ENCODE assay signal across 10 mouse cellular contexts in the genomic region with DNA sequence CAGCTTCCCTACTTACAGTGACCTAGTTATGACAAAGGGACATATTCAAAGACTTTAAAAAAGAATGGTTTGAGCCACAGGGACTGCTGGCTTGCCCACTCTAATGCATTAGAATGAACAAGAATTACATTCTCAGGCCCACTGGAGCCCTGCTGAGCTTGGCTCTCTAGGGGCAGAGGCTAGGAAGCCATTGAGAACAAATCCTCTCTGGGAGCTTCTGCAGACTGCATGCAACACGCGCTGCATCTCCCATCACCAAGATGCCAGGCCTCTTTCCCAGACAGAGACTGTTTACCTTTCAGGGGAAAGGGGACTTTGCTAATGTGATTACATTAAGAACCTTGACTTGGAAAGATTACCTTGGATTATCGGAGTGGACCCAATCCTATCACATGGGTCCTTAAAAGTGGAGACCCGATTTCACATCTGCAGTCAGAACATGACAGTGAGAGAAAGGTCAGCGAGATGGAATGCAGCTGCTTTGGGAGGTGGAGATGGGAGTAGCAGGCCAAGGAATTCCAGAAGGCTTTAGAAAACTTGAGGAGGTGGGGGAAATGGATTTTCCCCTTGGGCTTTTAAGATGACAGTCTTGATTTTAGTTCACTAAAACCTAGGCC. TPM values are rescaled to one million over a fixed set of nuclear protein-coding genes. Genes with fewer than 3 reads are reported as not detected.
DNase-seq lines count a peak whose midpoint lies in the region; ATAC-seq lines count a peak whose summit lies in the region.
"Had no signal": no experiment of that assay in that cellular context is flagged by ENCODE, and none has a peak within 500 bp of the region (broad histone marks: within the 10 kb centered on the region; RNA-seq: fewer than 3 reads in every experiment).

No protein-coding gene starts in this region.

- H3K4me2 ChIP-seq in kidney, embryonic 14.5 days (replicated peaks; ENCODE audit: low read depth, low read length), result no peak overlapping the region
- H3K4me2 ChIP-seq in embryonic facial prominence, embryonic 14.5 days (ENCODE audit: low read depth, low read length), result no peak overlapping the region
- no peak overlapping the region for H3K4me2 ChIP-seq in limb, embryonic 12.5 days

- H3K4me1 ChIP-seq in kidney, embryonic 14.5 days (ENCODE audit: control insufficient read depth, insufficient read depth, low read length), result peaks cover 24% of the 10 kb centered on the region
- H3K4me1 ChIP-seq in embryonic facial prominence, embryonic 14.5 days (ENCODE audit: control insufficient read depth, insufficient read depth, low read length), result peaks cover 43% of the 10 kb centered on the region
- H3K4me1 ChIP-seq in limb, embryonic 12.5 days (replicated peaks), result peaks cover 42% of the 10 kb centered on the region

- no peaks in the 10 kb centered on the region for H3K27me3 ChIP-seq in kidney, embryonic 14.5 days (ENCODE audit: control insufficient read depth, insufficient read depth, low read length)
- no peaks in the 10 kb centered on the region for H3K27me3 ChIP-seq in embryonic facial prominence, embryonic 14.5 days (replicated peaks; ENCODE audit: control insufficient read depth, insufficient read depth, low read length)
- H3K27me3 ChIP-seq in limb, embryonic 12.5 days, result no peaks in the 10 kb centered on the region

- no peak for ATAC-seq in kidney, embryonic 14.5 days (ENCODE audit: low FRiP score, low TSS enrichment)
- ATAC-seq in embryonic facial prominence, embryonic 14.5 days (ENCODE audit: low read depth), result no peak
- no peak for ATAC-seq in limb, embryonic 12.5 days (ENCODE audit: insufficient number of reproducible peaks, insufficient read depth, low FRiP score, low TSS enrichment, low read depth)

- H3K9ac ChIP-seq in kidney, embryonic 14.5 days (ENCODE audit: low read depth, low read length), result no peak overlapping the region
- no peak overlapping the region for H3K9ac ChIP-seq in embryonic facial prominence, embryonic 14.5 days (ENCODE audit: low read depth, low read length)
- H3K9ac ChIP-seq in limb, embryonic 12.5 days (replicated peaks), result no peak overlapping the region

- no peaks in the 10 kb centered on the region for H3K36me3 ChIP-seq in kidney, embryonic 14.5 days (ENCODE audit: control insufficient read depth, insufficient read depth, low read length)
- H3K36me3 ChIP-seq in embryonic facial prominence, embryonic 14.5 days (ENCODE audit: control insufficient read depth, insufficient read depth, low read length), result no peaks in the 10 kb centered on the region
- H3K36me3 ChIP-seq in limb, embryonic 12.5 days, result no peaks in the 10 kb centered on the region

- DNase-seq in kidney, postnatal 10 days, result no peak
- peak; percentile 75 for DNase-seq in R1 (ENCODE audit: low read depth, low spot score)
- peak; percentile 76 for DNase-seq in embryonic facial prominence, embryonic 14.5 days (ENCODE audit: low spot score)
- DNase-seq in frontal cortex, adult 2 months (ENCODE audit: extremely low spot score in 1 of 2, low spot score in 1 of 2), result no peak
- no peak for DNase-seq in thymus, postnatal 36 days
- no peak for DNase-seq in spleen, postnatal 10 days (ENCODE audit: low spot score in 2 of 2)
- DNase-seq: right cerebral cortex, postnatal 4 days; thymus, adult 2 months had no signal

- H3K9me3 ChIP-seq in kidney, embryonic 14.5 days (ENCODE audit: control insufficient read depth, low read length), result no peaks in the 10 kb centered on the region
- no peaks in the 10 kb centered on the region for H3K9me3 ChIP-seq in embryonic facial prominence, embryonic 14.5 days (ENCODE audit: control insufficient read depth, low read length)
- no peaks in the 10 kb centered on the region for H3K9me3 ChIP-seq in limb, embryonic 12.5 days

- peak overlapping the region; percentile 42; the same call in 1 of the 2 replicates for H3K27ac ChIP-seq in kidney, embryonic 14.5 days (ENCODE audit: low read depth, low read length)
- H3K27ac ChIP-seq in embryonic facial prominence, embryonic 14.5 days (replicated peaks; ENCODE audit: low read depth, low read length), result peak overlapping the region; percentile 84
- peak overlapping the region; percentile 93 for H3K27ac ChIP-seq in limb, embryonic 12.5 days

- H3K4me3 ChIP-seq in kidney, embryonic 14.5 days (ENCODE audit: low read length), result no peak overlapping the region
- no peak overlapping the region for H3K4me3 ChIP-seq in embryonic facial prominence, embryonic 14.5 days (ENCODE audit: low read depth, low read length)
- H3K4me3 ChIP-seq in limb, embryonic 12.5 days (replicated peaks), result no peak overlapping the region

- WGBS in kidney, embryonic 14.5 days, result 48% methylated on average over 5 of the region's 5 CpGs
- WGBS in embryonic facial prominence, embryonic 14.5 days, result 38% methylated on average over 5 of the region's 5 CpGs
- WGBS in limb, embryonic 12.5 days, result 49% methylated on average over 5 of the region's 5 CpGs

RNA-seq across cellular contexts. Expression of gene Ddc, which starts 26.6 kb away (rescaled TPM):
- polyA plus RNA-seq in kidney, embryonic 14.5 days (2014; fragmentation: Nextera tagmentation; extraction: Ambion mirVana), result 7.1 and 8.4 TPM in 2 replicates
- 32.5 and 48.4 TPM in 2 replicates for polyA plus RNA-seq in embryonic facial prominence, embryonic 14.5 days (2014; fragmentation: Nextera tagmentation; extraction: Ambion mirVana)
- 11.9 and 13.0 TPM in 2 replicates for polyA plus RNA-seq in limb, embryonic 12.5 days (2016; fragmentation: Nextera tagmentation; extraction: Ambion mirVana)
- polyA plus RNA-seq in frontal cortex, adult 2 months (2012; rRNA removed), result 8.3 and 9.4 TPM in 2 replicates

Comparison
In these comparisons a context has a peak if more than half of its experiments do, and no peak if none do; other contexts are left out.
1. H3K27ac ChIP-seq: peak in every context shown above with its lines; median percentile 93 in limb, embryonic 12.5 days; 84 in embryonic facial prominence, embryonic 14.5 days; 42 in kidney, embryonic 14.5 days.
2. DNase-seq: peak in R1 (single experiment) and embryonic facial prominence, embryonic 14.5 days (single experiment); none in kidney, postnatal 10 days (single experiment), frontal cortex, adult 2 months (0 of 2), thymus, postnatal 36 days (0 of 2) and spleen, postnatal 10 days (0 of 2).